Mouse (Mus musculus) megakaryocyte-erythroid progenitor cell, adult 5 weeks (primary cell): ENCODE results near the gene Olfr1413. TPM values are rescaled to one million over a fixed set of nuclear protein-coding genes. Genes with fewer than 3 reads are reported as not detected.

Source experiments
- polyA plus RNA-seq: library from polyadenylated mRNA; stranded (reverse); fragments of >175 nt; gene quantifications from 2 replicates; pipeline ENCODE4 v1.2.3, GENCODE M21; 2012

The Olfr1413 gene
- not detected in 2 replicates for polyA plus RNA-seq

DNA sequence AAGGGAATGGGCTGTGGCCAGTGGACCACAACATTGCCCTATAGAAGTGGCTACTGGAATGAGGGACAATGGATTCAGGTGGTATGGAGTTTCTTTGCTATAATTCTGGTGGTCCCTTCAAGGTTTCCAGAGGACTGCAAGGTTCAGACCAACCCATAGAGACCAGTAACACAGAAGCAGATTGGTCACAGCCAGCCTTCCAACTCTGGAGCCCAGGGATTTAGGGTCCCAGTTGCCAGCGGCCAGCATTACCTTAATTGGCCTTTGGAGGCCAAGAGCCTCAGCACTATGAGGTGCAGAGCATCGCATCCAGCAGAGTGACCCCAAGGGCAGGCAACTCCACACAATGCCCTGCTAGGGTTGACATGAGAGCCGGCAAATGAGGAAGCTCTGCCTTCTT lies at the start of gene Olfr1413:
TSS of gene Olfr1413 (plus strand) at position 301 of the 400 bp plus-strand sequence.

DNA sequence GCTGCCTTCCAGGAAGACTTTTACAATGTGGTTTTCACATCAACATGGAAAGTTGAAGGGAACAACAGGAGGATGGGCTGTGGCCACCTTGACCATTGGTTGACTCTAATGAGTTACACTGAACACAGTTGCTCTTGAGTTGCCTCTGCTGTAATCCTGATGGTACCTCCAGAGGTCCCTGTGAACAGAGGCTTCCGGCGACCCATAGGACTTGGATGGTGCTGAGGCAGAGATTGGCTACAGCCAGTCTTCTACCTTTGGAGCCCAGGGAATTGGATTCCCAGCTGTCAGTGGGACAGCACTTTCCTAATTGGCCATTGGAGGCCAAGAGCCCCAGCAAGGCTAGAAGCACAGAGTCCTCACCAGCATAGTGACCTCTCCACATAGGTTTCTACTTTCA lies 14.4 kb downstream of the Olfr1413 start, which contains the start of gene Olfr1412:
TSS of gene Olfr1412 (plus strand) at position 301 of the 400 bp plus-strand sequence.

DNA sequence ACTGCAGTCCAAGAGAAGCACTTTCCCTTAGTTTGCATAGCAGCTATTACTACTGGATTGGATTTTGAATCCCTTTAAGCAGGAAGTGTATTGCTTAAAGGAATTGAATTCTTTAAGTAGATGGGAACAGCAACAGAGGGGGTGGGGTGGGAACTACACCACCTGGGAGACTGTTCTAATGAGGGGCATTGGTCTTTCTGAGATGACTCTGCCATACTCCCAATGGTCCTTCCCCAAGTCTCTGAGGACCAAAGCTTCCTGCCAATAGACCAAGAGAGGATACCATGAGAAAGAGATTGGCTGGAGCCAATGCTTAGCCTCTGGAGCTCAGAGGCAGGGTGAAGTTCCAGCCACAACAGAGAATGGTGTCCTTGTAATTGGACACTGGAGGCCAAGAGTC lies 23.0 kb downstream of the Olfr1413 start, which contains the start of gene Olfr1411:
TSS of gene Olfr1411 (plus strand) at position 301 of the 400 bp plus-strand sequence.

DNA sequence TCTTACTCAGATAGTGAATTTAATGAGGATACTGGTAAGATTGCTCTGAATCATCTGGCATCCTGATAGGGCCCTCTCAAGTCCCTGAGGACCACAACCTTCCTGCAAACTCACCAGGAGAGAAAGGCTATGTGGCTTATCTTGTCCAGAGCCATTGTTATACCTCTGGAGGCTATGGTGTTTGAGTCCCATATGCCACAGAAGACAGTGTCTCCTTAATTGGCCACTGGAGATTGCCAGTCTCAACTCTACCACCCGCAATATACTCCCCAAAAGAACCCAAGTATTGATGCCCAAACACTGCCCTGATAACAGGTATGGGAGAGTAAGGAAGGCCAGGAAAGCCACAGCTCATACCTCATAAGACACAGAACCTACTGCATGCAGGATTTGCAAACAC lies 34.4 kb downstream of the Olfr1413 start, which contains the start of gene Olfr1410:
TSS of gene Olfr1410 (plus strand) at position 301 of the 400 bp plus-strand sequence.

DNA sequence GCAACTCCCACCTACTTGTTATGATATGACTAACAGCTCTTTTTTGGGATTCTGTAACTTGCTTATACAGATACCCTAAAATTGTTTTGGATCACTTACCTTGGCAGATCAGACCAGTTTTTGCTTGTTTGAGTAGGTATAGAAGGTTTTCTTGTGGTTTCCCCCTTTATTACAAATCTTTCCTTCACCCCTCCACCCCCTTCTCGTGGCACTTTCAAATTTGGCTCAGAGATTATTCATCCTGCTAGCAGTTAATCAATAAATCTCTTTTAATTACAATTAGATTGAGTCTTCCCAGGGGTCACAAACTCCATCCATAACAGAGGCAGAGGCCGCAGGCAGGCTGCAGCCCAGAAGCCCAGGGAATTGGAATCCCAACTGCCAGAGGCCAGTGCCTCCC lies 46.4 kb downstream of the Olfr1413 start, which contains the start of gene Olfr12:
TSS of gene Olfr12 (plus strand) at position 301 of the 400 bp plus-strand sequence.

Other genes with a start within 250 kb of the Olfr1413 start
- gene Ndufa10, start 97.5 kb upstream of the Olfr1413 start, polyA plus RNA-seq, result 41.4 and 48.4 TPM in 2 replicates
- not detected in 2 replicates for gene Olfr1416, start 86.2 kb upstream of the Olfr1413 start, polyA plus RNA-seq
- 0.15 TPM in 1 of 2 replicates, not detected in the other for gene Olfr1415, start 75.2 kb upstream of the Olfr1413 start, polyA plus RNA-seq
- gene Olfr1414, start 52.7 kb upstream of the Olfr1413 start, polyA plus RNA-seq, result not detected in 2 replicates
- not detected in 2 replicates for gene Olfr1412, start 14.5 kb downstream of the Olfr1413 start, polyA plus RNA-seq
- 0.15 TPM in 1 of 2 replicates, not detected in the other for gene Olfr1411, start 23.1 kb downstream of the Olfr1413 start, polyA plus RNA-seq
- not detected in 2 replicates for gene Olfr1410, start 34.5 kb downstream of the Olfr1413 start, polyA plus RNA-seq
- gene Olfr12, start 46.5 kb downstream of the Olfr1413 start, polyA plus RNA-seq, result not detected in 2 replicates
- gene Cops9, start 70.7 kb downstream of the Olfr1413 start, polyA plus RNA-seq, result 89.2 and 91.9 TPM in 2 replicates
- 1.6 and 3.6 TPM in 2 replicates for gene Otos, start 77.5 kb downstream of the Olfr1413 start, polyA plus RNA-seq